Mouse (Mus musculus) neural tube, embryonic 12.5 days (tissue): ENCODE measurements at regions not wholly inside any gene's neighbourhood (a gene's known extent, or its start where the extent isn't known, plus 50 kb on each side); places are given as distances from the start of the nearest gene placed in this dataset.

Experiments used
- ATAC-seq: fragments of 200-750 bp; cut with Nextera tagmentation; 2 replicates; pipeline ENCODE4 v1.8.0; 2017; ENCODE audit warnings: low read depth, mild to moderate bottlenecking, moderate TSS enrichment, moderate library complexity; ENCODE audit not compliant: low FRiP score
- H3K27ac ChIP-seq: fragments of 300-500 bp; sonication (generic); 2 replicates; pipeline ENCODE4 v1.5.1; 2016
- H3K27me3 ChIP-seq: fragments of 300-500 bp; sonication (generic); replicated peaks from 2 replicates; pipeline ENCODE4 v1.6.1; 2016; ENCODE audit warnings: mild to moderate bottlenecking
- H3K36me3 ChIP-seq: fragments of 300-500 bp; sonication (generic); 2 replicates; pipeline ENCODE4 v1.6.1; 2016; ENCODE audit warnings: mild to moderate bottlenecking
- H3K4me1 ChIP-seq: fragments of 300-500 bp; sonication (generic); 2 replicates; pipeline ENCODE4 v1.6.1; 2016
- H3K4me2 ChIP-seq: fragments of 300-500 bp; sonication (generic); replicated peaks from 2 replicates; pipeline ENCODE4 v1.6.1; 2016; ENCODE audit warnings: mild to moderate bottlenecking
- H3K4me3 ChIP-seq: fragments of 300-500 bp; sonication (generic); 2 replicates; pipeline ENCODE4 v1.5.1; 2016
- H3K9ac ChIP-seq: fragments of 300-500 bp; sonication (generic); 2 replicates; pipeline ENCODE4 v1.6.1; 2016; ENCODE audit warnings: mild to moderate bottlenecking
- H3K9me3 ChIP-seq: fragments of 300-500 bp; sonication (generic); 2 replicates; pipeline ENCODE4 v1.6.1; 2016; ENCODE audit warnings: mild to moderate bottlenecking
- WGBS: fragments of 180-500 bp; shearing (Covaris S2); methylation state at CpG from one replicate; pipeline ENCODE4 v1.1.7; 2016; 5-methylcytosine and 5-hydroxymethylcytosine counted together

- Histone ChIP-seq H3K4me3 (no peak overlapping the region), H3K4me2 (no peak overlapping the region), H3K27me3 (no peaks in the 10 kb centered on the region), H3K9ac (no peak overlapping the region), H3K4me1 (no peaks in the 10 kb centered on the region), H3K9me3 (no peaks in the 10 kb centered on the region), H3K27ac (no peak overlapping the region), H3K36me3 (no peaks in the 10 kb centered on the region)
- ATAC-seq = 0 out of 2 replicates have a peak, but pooled peaks have one; percentile 13
- WGBS = 91% methylated on average over 1 of the region's 1 CpGs
Measured at GRCm38 (mm10) chr3:70145728-70146127, 138.3 kb downstream of the Otol1 start.

GRCm38 (mm10) chr3:70151156-70151555 lies 143.7 kb downstream of the Otol1 start:
- H3K4me2 ChIP-seq = no peak overlapping the region
- WGBS = 72% methylated on average over 5 of the region's 5 CpGs
- H3K9me3 ChIP-seq = no peaks in the 10 kb centered on the region
- no peaks in the 10 kb centered on the region for H3K36me3 ChIP-seq
- H3K27ac ChIP-seq = no peak overlapping the region
- H3K9ac ChIP-seq = no peak overlapping the region
- no peak for ATAC-seq
- no peak overlapping the region for H3K4me3 ChIP-seq
- no peaks in the 10 kb centered on the region for H3K4me1 ChIP-seq
- H3K27me3 ChIP-seq = no peaks in the 10 kb centered on the region

- no peaks in the 10 kb centered on the region for H3K4me1 ChIP-seq
- no peak overlapping the region for H3K9ac ChIP-seq
- no peak overlapping the region for H3K4me2 ChIP-seq
- no peak overlapping the region for H3K4me3 ChIP-seq
- ATAC-seq = no peak
- H3K27ac ChIP-seq = no peak overlapping the region
- H3K27me3 ChIP-seq = no peaks in the 10 kb centered on the region
- WGBS = 64% methylated on average over 9 of the region's 9 CpGs
- H3K9me3 ChIP-seq = no peaks in the 10 kb centered on the region
- no peaks in the 10 kb centered on the region for H3K36me3 ChIP-seq
Measured at GRCm38 (mm10) chr3:70160043-70160442, 152.6 kb downstream of the Otol1 start.

GRCm38 (mm10) chr3:70171667-70172066 lies 164.3 kb downstream of the Otol1 start:
- ATAC-seq = no peak

GRCm38 (mm10) chr3:70176391-70176790 lies 169.0 kb downstream of the Otol1 start:
- Histone ChIP-seq H3K27me3 (no peaks in the 10 kb centered on the region), H3K4me2 (no peak overlapping the region), H3K36me3 (no peaks in the 10 kb centered on the region), H3K4me3 (no peak overlapping the region), H3K9ac (no peak overlapping the region), H3K9me3 (no peaks in the 10 kb centered on the region), H3K4me1 (no peaks in the 10 kb centered on the region), H3K27ac (no peak overlapping the region)
- 95% methylated on average over 1 of the region's 1 CpGs for WGBS
- no peak for ATAC-seq

More at GRCm38 (mm10) chr3:70171667-70172066, 164.3 kb downstream of the Otol1 start:
- no peak overlapping the region for H3K4me2 ChIP-seq
- no peak overlapping the region for H3K9ac ChIP-seq
- H3K27me3 ChIP-seq = no peaks in the 10 kb centered on the region
- no peaks in the 10 kb centered on the region for H3K9me3 ChIP-seq
- no peaks in the 10 kb centered on the region for H3K36me3 ChIP-seq
- H3K4me1 ChIP-seq = no peaks in the 10 kb centered on the region
- H3K4me3 ChIP-seq = no peak overlapping the region
- no peak overlapping the region for H3K27ac ChIP-seq
- 59% methylated on average over 4 of the region's 4 CpGs for WGBS

DNA sequence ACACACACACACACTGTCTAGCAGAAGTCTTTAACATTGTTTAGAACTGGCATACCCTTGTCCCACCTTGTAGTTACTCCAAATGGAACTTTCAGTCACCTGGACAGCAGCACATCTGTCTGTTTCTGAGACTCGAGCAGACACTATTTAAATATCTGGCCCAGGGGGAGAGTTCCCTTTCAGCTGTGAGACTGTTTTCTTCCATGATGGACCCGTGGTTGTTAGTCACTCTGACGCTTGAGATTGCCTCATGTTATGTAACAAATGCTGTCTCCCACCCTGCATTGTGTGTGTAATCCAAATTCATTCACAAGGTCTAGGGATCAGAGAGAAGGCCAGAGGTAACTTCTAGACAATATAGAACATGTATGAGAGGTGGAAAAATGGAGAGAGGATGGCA lies 174.2 kb downstream of the Otol1 start:
- no peaks in the 10 kb centered on the region for H3K4me1 ChIP-seq
- WGBS = 71% methylated on average over 3 of the region's 3 CpGs
- ATAC-seq = no peak
- no peak overlapping the region for H3K4me3 ChIP-seq
- no peaks in the 10 kb centered on the region for H3K27me3 ChIP-seq
- no peak overlapping the region for H3K27ac ChIP-seq
- H3K4me2 ChIP-seq = no peak overlapping the region
- H3K36me3 ChIP-seq = no peaks in the 10 kb centered on the region
- H3K9me3 ChIP-seq = no peaks in the 10 kb centered on the region
- H3K9ac ChIP-seq = no peak overlapping the region

DNA sequence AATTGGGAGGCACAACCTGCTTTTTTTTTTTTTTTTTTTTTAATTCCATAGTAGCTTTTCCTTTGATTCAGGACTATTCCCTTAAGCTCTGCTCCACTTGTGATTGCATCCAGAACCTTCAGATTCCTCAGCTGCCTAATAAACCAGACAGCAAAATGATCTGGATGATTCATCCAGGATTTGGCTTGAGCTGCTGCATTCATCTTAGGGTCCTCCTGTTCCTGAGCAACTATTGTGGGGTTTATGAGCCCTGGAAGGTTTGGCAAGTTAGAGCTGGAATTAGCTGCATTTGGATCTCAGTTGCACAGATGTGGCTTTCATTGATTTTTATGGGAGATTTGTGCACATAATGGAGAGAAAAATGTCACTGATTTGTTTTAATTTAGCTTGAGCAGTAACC lies 183.3 kb downstream of the Otol1 start:
- H3K4me2 ChIP-seq = no peak overlapping the region
- no peaks in the 10 kb centered on the region for H3K9me3 ChIP-seq
- no peak for ATAC-seq
- no peaks in the 10 kb centered on the region for H3K4me1 ChIP-seq
- H3K36me3 ChIP-seq = no peaks in the 10 kb centered on the region
- no peak overlapping the region for H3K4me3 ChIP-seq
- no peak overlapping the region for H3K9ac ChIP-seq
- H3K27ac ChIP-seq = no peak overlapping the region
- H3K27me3 ChIP-seq = no peaks in the 10 kb centered on the region

GRCm38 (mm10) chr3:70196671-70197070 lies 189.3 kb downstream of the Otol1 start:
- WGBS = 86% methylated on average over 3 of the region's 3 CpGs
- Histone ChIP-seq H3K9me3 (no peaks in the 10 kb centered on the region; the same call in 1 of the 2 replicates), H3K4me3 (no peak overlapping the region), H3K36me3 (no peaks in the 10 kb centered on the region), H3K27ac (no peak overlapping the region), H3K27me3 (no peaks in the 10 kb centered on the region), H3K9ac (no peak overlapping the region), H3K4me2 (no peak overlapping the region), H3K4me1 (no peaks in the 10 kb centered on the region)
- no peak for ATAC-seq

DNA sequence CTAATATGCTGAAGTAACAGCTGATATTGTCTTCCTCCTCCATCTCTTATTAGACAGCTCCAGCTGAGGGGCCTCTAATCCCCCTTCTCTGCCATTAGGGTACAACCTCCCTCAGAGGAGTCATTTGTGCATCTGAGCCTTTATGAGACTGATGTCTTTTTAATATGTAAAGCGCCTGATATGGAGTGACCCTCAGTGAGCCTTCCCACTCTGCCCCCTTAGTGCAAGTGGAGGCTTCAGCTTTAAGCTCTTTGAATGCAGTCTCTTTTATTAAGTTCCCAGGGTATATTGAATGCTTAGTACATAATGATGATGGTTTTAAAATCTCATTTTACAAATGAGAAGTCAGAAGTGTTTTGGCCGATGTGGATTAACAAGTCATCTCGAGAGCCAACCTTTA lies 191.5 kb downstream of the Otol1 start:
- 79% methylated on average over 3 of the region's 3 CpGs for WGBS
- ATAC-seq = no peak
- H3K27ac ChIP-seq = no peak overlapping the region

GRCm38 (mm10) chr3:70201334-70201943 lies 194.0 kb downstream of the Otol1 start:
- H3K9ac ChIP-seq = no peak overlapping the region
- no peaks in the 10 kb centered on the region for H3K36me3 ChIP-seq
- no peak overlapping the region for H3K4me3 ChIP-seq
- 84% methylated on average over 3 of the region's 3 CpGs for WGBS
- ATAC-seq = no peak
- H3K4me2 ChIP-seq = no peak overlapping the region
- no peaks in the 10 kb centered on the region for H3K4me1 ChIP-seq
- no peaks in the 10 kb centered on the region for H3K9me3 ChIP-seq
- no peaks in the 10 kb centered on the region for H3K27me3 ChIP-seq
- no peak overlapping the region for H3K27ac ChIP-seq

More for the DNA sequence above, 191.5 kb downstream of the Otol1 start:
- Histone ChIP-seq H3K4me3 (no peak overlapping the region), H3K36me3 (no peaks in the 10 kb centered on the region), H3K9me3 (no peaks in the 10 kb centered on the region; the same call in 1 of the 2 replicates), H3K9ac (no peak overlapping the region), H3K4me2 (no peak overlapping the region), H3K27me3 (no peaks in the 10 kb centered on the region), H3K4me1 (no peaks in the 10 kb centered on the region)

- H3K9me3 ChIP-seq = no peaks in the 10 kb centered on the region
- whole genome bisulfite sequencing = 92% methylated on average over 3 of the region's 3 CpGs
Measured at GRCm38 (mm10) chr3:70215195-70215594, 207.8 kb downstream of the Otol1 start.

GRCm38 (mm10) chr3:70216096-70216495 lies 208.7 kb downstream of the Otol1 start:
- H3K4me2 ChIP-seq = no peak overlapping the region
- no peaks in the 10 kb centered on the region for H3K27me3 ChIP-seq
- no peaks in the 10 kb centered on the region for H3K36me3 ChIP-seq
- no peak overlapping the region for H3K27ac ChIP-seq
- H3K9ac ChIP-seq = no peak overlapping the region
- H3K4me3 ChIP-seq = no peak overlapping the region
- no peaks in the 10 kb centered on the region for H3K4me1 ChIP-seq
- no peaks in the 10 kb centered on the region for H3K9me3 ChIP-seq
- no peak for ATAC-seq
- 40% methylated on average over 1 of the region's 1 CpGs for WGBS

More at GRCm38 (mm10) chr3:70215195-70215594, 207.8 kb downstream of the Otol1 start:
- Histone ChIP-seq H3K27ac (no peak overlapping the region), H3K4me3 (no peak overlapping the region), H3K4me1 (no peaks in the 10 kb centered on the region), H3K4me2 (no peak overlapping the region), H3K27me3 (no peaks in the 10 kb centered on the region), H3K36me3 (no peaks in the 10 kb centered on the region), H3K9ac (no peak overlapping the region)
- no peak for ATAC-seq

DNA sequence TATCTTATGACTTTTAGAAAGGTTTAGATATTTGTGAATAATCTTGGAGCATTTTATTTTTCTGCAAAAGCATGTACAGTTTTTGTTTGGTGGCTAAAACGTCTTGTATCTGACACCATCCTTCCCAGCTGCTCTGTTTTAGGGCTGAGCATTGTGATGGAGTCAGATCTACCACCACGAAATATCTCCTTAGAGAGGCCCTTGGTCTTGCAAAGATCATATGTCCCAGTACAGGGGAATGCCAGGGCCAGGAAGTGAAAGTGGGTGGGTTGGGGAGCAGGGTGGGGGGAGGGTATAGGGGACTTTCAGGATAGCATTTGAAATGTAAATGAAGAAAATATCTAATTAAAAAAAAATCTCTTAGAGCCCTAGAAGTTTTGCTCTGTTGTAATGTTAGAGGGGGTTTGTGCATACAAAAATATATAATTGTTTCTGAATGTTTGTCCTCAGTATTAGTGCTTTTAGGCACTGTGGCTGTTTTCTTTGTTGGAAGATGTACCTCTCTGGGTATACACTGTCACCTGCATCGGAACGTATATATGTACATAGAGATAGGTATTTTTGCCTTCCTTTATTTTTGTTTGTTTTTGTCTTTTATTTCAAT lies 211.4 kb downstream of the Otol1 start:
- Histone ChIP-seq H3K4me2 (no peak overlapping the region), H3K4me3 (no peak overlapping the region), H3K36me3 (no peaks in the 10 kb centered on the region), H3K27me3 (no peaks in the 10 kb centered on the region), H3K4me1 (no peaks in the 10 kb centered on the region), H3K9ac (no peak overlapping the region), H3K27ac (no peak overlapping the region), H3K9me3 (no peaks in the 10 kb centered on the region)
- WGBS = 83% methylated on average over 4 of the region's 4 CpGs
- ATAC-seq = no peak
